ENCODE assay signal across 17 mouse cellular contexts in genomic region chr13:6802243-6803157, GRCm38 (mm10).
A peak's percentile ranks its signal among the peaks of the same experiment; 100 is the strongest.
DNase-seq lines count a peak whose midpoint lies in the region; ATAC-seq lines count a peak whose summit lies in the region.
"Had no signal": no experiment of that assay in that cellular context is flagged by ENCODE, and none has a peak within 500 bp of the region (broad histone marks: within the 10 kb centered on the region; RNA-seq: fewer than 3 reads in every experiment).

No protein-coding gene starts in this region.

- H3K27me3 ChIP-seq in hindbrain, embryonic 12.5 days: no peaks in the 10 kb centered on the region
- no peaks in the 10 kb centered on the region for H3K27me3 ChIP-seq in hindbrain, embryonic 16.5 days (replicated peaks; ENCODE audit: control insufficient read depth, insufficient read depth, low read length)
- H3K27me3 ChIP-seq in midbrain, embryonic 14.5 days (ENCODE audit: control insufficient read depth, insufficient read depth, low read length): no peaks in the 10 kb centered on the region
- H3K27me3 ChIP-seq in midbrain, embryonic 11.5 days (ENCODE audit: control insufficient read depth, insufficient read depth, low read length): no peaks in the 10 kb centered on the region
- no peaks in the 10 kb centered on the region for H3K27me3 ChIP-seq in intestine, embryonic 16.5 days (replicated peaks; ENCODE audit: control insufficient read depth, insufficient read depth, low read length)

- H3K36me3 ChIP-seq in hindbrain, embryonic 12.5 days: no peaks in the 10 kb centered on the region
- no peaks in the 10 kb centered on the region for H3K36me3 ChIP-seq in hindbrain, embryonic 16.5 days (ENCODE audit: control insufficient read depth, insufficient read depth, low read length)
- no peaks in the 10 kb centered on the region for H3K36me3 ChIP-seq in midbrain, embryonic 14.5 days (ENCODE audit: control insufficient read depth, insufficient read depth, low read length)
- H3K36me3 ChIP-seq in midbrain, embryonic 11.5 days (ENCODE audit: control insufficient read depth, insufficient read depth, low read length): no peaks in the 10 kb centered on the region
- no peaks in the 10 kb centered on the region for H3K36me3 ChIP-seq in intestine, embryonic 16.5 days (ENCODE audit: control insufficient read depth, insufficient read depth, low read length)

- no peaks in the 10 kb centered on the region for H3K4me1 ChIP-seq in hindbrain, embryonic 12.5 days
- H3K4me1 ChIP-seq in hindbrain, embryonic 16.5 days (ENCODE audit: control insufficient read depth, insufficient read depth, low read depth, low read length): no peaks in the 10 kb centered on the region
- H3K4me1 ChIP-seq in midbrain, embryonic 14.5 days (ENCODE audit: control insufficient read depth, insufficient read depth, low read length): no peaks in the 10 kb centered on the region
- H3K4me1 ChIP-seq in midbrain, embryonic 11.5 days (ENCODE audit: control insufficient read depth, insufficient read depth, low read length): no peaks in the 10 kb centered on the region
- H3K4me1 ChIP-seq in intestine, embryonic 16.5 days (ENCODE audit: control insufficient read depth, insufficient read depth, low read length): no peaks in the 10 kb centered on the region

- ATAC-seq in hindbrain, embryonic 12.5 days (ENCODE audit: low FRiP score): 0 out of 2 replicates have a peak, but pooled peaks have one; percentile 54
- no peak for ATAC-seq in hindbrain, embryonic 16.5 days
- ATAC-seq in midbrain, embryonic 14.5 days (ENCODE audit: low FRiP score, low TSS enrichment): no peak
- no peak for ATAC-seq in midbrain, embryonic 11.5 days (ENCODE audit: low FRiP score)
- peak; percentile 86 for ATAC-seq in intestine, embryonic 16.5 days
- ATAC-seq: midbrain, embryonic 16.5 days had no signal

- no peak overlapping the region for H3K27ac ChIP-seq in hindbrain, embryonic 12.5 days
- H3K27ac ChIP-seq in hindbrain, embryonic 16.5 days (ENCODE audit: low read depth, low read length): no peak overlapping the region
- H3K27ac ChIP-seq in midbrain, embryonic 14.5 days (replicated peaks; ENCODE audit: low read depth, low read length): no peak overlapping the region
- H3K27ac ChIP-seq in midbrain, embryonic 11.5 days (ENCODE audit: low read depth, low read length): no peak overlapping the region
- H3K27ac ChIP-seq in intestine, embryonic 16.5 days (ENCODE audit: low read length): no peak overlapping the region
- H3K27ac ChIP-seq: macrophage; stomach, postnatal 0 days had no signal

- no peak overlapping the region for H3K9ac ChIP-seq in hindbrain, embryonic 12.5 days
- H3K9ac ChIP-seq in hindbrain, embryonic 16.5 days (ENCODE audit: low read depth, low read length): no peak overlapping the region
- no peak overlapping the region for H3K9ac ChIP-seq in midbrain, embryonic 14.5 days (replicated peaks; ENCODE audit: low read length)
- H3K9ac ChIP-seq in midbrain, embryonic 11.5 days (ENCODE audit: low read length): no peak overlapping the region
- H3K9ac ChIP-seq in intestine, embryonic 16.5 days (ENCODE audit: low read depth, low read length): no peak overlapping the region
- H3K9ac ChIP-seq: lung, embryonic 14.5 days had no signal

- DNase-seq in midbrain, embryonic 14.5 days: peak; percentile 5
- DNase-seq in midbrain, embryonic 11.5 days (ENCODE audit: low spot score, missing footprints): no peak
- peak; percentile 23 for DNase-seq in kidney, postnatal 14 days
- no peak for DNase-seq in thymus, postnatal 14 days
- DNase-seq in layer of hippocampus, postnatal 10 days (ENCODE audit: low spot score in 2 of 2): no peak
- DNase-seq: adrenal gland, postnatal 36 days; cerebellum, adult 9-10 months; heart, adult 18-20 months; lung, embryonic 14.5 days; right cerebral cortex, postnatal 25 days; thymus, postnatal 25 days had no signal

- WGBS in hindbrain, embryonic 12.5 days: 57% methylated on average over 5 of the region's 5 CpGs
- WGBS in hindbrain, embryonic 16.5 days: 39% methylated on average over 5 of the region's 5 CpGs
- WGBS in midbrain, embryonic 14.5 days: 71% methylated on average over 5 of the region's 5 CpGs
- 82% methylated on average over 5 of the region's 5 CpGs for WGBS in midbrain, embryonic 11.5 days
- WGBS in intestine, embryonic 16.5 days: 56% methylated on average over 5 of the region's 5 CpGs

- no peak overlapping the region for H3K4me2 ChIP-seq in hindbrain, embryonic 12.5 days (replicated peaks)
- no peak overlapping the region for H3K4me2 ChIP-seq in hindbrain, embryonic 16.5 days (ENCODE audit: low read length)
- no peak overlapping the region for H3K4me2 ChIP-seq in midbrain, embryonic 14.5 days (ENCODE audit: low read length)
- no peak overlapping the region for H3K4me2 ChIP-seq in midbrain, embryonic 11.5 days
- H3K4me2 ChIP-seq in intestine, embryonic 16.5 days (ENCODE audit: low read depth, low read length): no peak overlapping the region
- H3K4me2 ChIP-seq: lung, embryonic 14.5 days had no signal

- no peaks in the 10 kb centered on the region for H3K9me3 ChIP-seq in hindbrain, embryonic 12.5 days (replicated peaks)
- H3K9me3 ChIP-seq in hindbrain, embryonic 16.5 days (ENCODE audit: control insufficient read depth, low read length): no peaks in the 10 kb centered on the region
- no peaks in the 10 kb centered on the region for H3K9me3 ChIP-seq in midbrain, embryonic 14.5 days (ENCODE audit: control insufficient read depth, low read length)
- H3K9me3 ChIP-seq in midbrain, embryonic 11.5 days (ENCODE audit: control insufficient read depth, low read length): no peaks in the 10 kb centered on the region
- no peaks in the 10 kb centered on the region for H3K9me3 ChIP-seq in intestine, embryonic 16.5 days (ENCODE audit: control insufficient read depth, low read length)

- H3K4me3 ChIP-seq in hindbrain, embryonic 12.5 days: no peak overlapping the region
- no peak overlapping the region for H3K4me3 ChIP-seq in hindbrain, embryonic 16.5 days (ENCODE audit: low read length)
- no peak overlapping the region for H3K4me3 ChIP-seq in midbrain, embryonic 14.5 days (replicated peaks; ENCODE audit: low read depth, low read length)
- H3K4me3 ChIP-seq in midbrain, embryonic 11.5 days (ENCODE audit: low read depth, low read length): no peak overlapping the region
- H3K4me3 ChIP-seq in intestine, embryonic 16.5 days (ENCODE audit: low read length): no peak overlapping the region

Comparison
In these comparisons a context has a peak if more than half of its experiments do, and no peak if none do; other contexts are left out.
1. ATAC-seq: peak in hindbrain, embryonic 12.5 days (single experiment) and intestine, embryonic 16.5 days (single experiment); none in hindbrain, embryonic 16.5 days (single experiment), midbrain, embryonic 14.5 days (single experiment) and midbrain, embryonic 11.5 days (single experiment).
2. DNase-seq: peak in midbrain, embryonic 14.5 days (single experiment) and kidney, postnatal 14 days (single experiment); none in midbrain, embryonic 11.5 days (single experiment), thymus, postnatal 14 days (single experiment) and layer of hippocampus, postnatal 10 days (0 of 2).